Mouse (Mus musculus) adrenal gland (tissue): ENCODE results near the gene Vps39.

Source experiments
- intact Hi-C: fragments of 180-260 bp; cut with DNase I; formaldehyde crosslinking; loops from one replicate; pipeline ENCODE4 v1.15.1; 2025
- long read RNA-seq, 2 experiments: library from polyadenylated mRNA; unstranded; transcript quantifications; one replicate each; pipeline ENCODE4 v2.0.0; 2020; ENCODE audit warnings: borderline replicate concordance in 1 of 2; ENCODE audit not compliant: insufficient replicate concordance in 1 of 2

Vps39 gene
- long read RNA-seq, experiment 1, full-length matches to known transcripts, result 2 of 9 reads
- long read RNA-seq, experiment 1, partial matches to known transcripts, result 2 of 9 reads
- long read RNA-seq, experiment 1, other reads (novel, unspliced or antisense), result 5 of 9 reads
- long read RNA-seq, experiment 2, full-length matches to known transcripts, result 2 of 9 reads
- long read RNA-seq, experiment 2, partial matches to known transcripts, result 2 of 9 reads
- long read RNA-seq, experiment 2, other reads (novel, unspliced or antisense), result 5 of 9 reads

GRCm38 (mm10) chr2:120352682-120353646, at the start of gene Vps39:
Gene Vps39, minus strand, starts transcription at chr2:120353137.
- intact Hi-C loops, result no loop called here

GRCm38 (mm10) chr2:120397951-120398350, 45.0 kb upstream of the Vps39 start:
- intact Hi-C loops, result no loop called here

GRCm38 (mm10) chr2:120392406-120392805, 39.5 kb upstream of the Vps39 start:
- intact Hi-C loops, result no loop called here

GRCm38 (mm10) chr2:120390934-120391333, 38.0 kb upstream of the Vps39 start:
- intact Hi-C loops, result no loop called here

- intact Hi-C loops, result no loop called here
These were observed 36.4 kb upstream of the Vps39 start for GRCm38 (mm10) chr2:120389376-120389775.

- intact Hi-C loops, result no loop called here
These were observed 34.4 kb upstream of the Vps39 start for GRCm38 (mm10) chr2:120387291-120387690.

GRCm38 (mm10) chr2:120386264-120386663, 33.3 kb upstream of the Vps39 start:
- intact Hi-C loops, result no loop called here

- intact Hi-C loops, result no loop called here
These were observed 20.9 kb upstream of the Vps39 start for GRCm38 (mm10) chr2:120373858-120374257.

- intact Hi-C loops, result no loop called here
These were observed 14.7 kb upstream of the Vps39 start for GRCm38 (mm10) chr2:120367416-120368207.

GRCm38 (mm10) chr2:120366501-120366900, 13.6 kb upstream of the Vps39 start:
- intact Hi-C loops, result no loop called here

DNA sequence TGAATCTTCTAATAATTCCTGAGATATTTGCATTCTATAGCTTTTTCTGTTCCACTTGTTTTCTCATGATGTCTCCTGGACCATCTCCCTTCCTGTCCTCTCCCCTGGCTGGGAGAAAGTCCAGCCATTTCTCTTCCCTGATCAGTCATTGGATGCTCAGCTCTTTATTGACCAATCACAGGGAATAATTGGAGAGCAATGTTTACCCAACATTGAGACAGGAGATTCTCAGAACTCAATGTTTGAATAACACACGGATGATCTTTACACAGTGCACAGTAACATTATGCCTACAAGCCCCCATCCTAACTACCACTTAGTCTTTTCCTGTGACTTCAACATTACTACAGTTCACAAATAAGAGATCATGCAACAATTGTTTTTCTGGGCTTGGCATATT, 7.5 kb upstream of the Vps39 start:
- intact Hi-C loops, result no loop called here

DNA sequence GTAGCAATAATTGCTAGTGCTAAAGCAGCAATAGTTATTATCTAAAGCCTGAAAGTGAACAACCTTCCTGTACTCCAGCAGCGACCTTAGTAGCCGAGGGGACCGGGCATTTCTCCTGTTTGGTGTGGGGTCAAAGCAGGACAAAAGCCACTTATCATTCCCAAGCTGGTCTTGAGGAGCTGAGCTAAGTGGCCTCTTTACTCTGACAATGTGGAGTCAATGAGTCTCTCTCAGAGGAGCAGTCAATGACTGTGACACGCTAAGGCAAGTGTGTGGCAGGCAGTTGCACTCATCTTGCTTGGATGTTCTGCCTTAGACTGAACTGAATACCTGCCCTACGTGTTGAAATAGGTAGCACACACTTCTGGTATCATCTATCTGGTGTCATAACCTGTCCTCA, 1.6 kb downstream of the Vps39 start:
- intact Hi-C loops, result no loop called here

DNA sequence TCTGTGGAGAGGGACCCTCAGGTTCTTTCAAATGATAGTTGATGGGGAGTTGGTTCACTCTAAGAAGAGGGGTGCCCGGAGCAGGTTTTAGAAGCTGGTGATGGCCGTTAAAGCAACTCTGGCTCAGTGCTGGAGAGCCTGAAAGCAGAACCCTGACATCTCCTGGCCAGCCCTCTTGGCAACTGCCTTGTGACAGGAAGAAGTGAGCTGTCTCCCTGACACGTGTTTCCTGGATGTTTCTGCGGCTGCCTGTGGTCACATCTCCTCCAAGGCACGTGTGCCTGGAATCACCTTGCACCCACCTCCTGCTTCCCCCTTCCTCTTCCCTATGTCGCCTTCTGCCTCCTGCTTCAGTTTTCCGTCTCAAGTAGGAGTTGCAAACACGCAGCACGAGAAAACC, 4.8 kb downstream of the Vps39 start:
- intact Hi-C loops, result no loop called here

DNA sequence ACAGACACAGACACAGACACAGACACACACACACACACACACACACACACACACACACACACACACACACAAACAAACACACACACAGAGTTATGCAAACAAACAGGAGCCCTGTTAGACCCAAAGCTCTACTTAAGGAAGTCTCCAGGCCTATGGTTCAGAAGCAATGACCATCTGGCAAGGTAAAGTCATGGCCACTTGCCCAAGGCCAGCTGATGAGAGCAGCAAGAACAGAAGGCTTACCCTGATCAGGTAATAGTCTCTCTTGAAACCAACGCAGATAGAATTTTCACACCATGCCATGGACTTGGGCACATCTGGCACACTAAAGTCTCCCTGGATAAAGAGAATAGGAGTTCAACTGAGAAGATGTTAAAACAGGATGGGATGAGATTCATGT, 11.2 kb downstream of the Vps39 start:
- intact Hi-C loops, result no loop called here

DNA sequence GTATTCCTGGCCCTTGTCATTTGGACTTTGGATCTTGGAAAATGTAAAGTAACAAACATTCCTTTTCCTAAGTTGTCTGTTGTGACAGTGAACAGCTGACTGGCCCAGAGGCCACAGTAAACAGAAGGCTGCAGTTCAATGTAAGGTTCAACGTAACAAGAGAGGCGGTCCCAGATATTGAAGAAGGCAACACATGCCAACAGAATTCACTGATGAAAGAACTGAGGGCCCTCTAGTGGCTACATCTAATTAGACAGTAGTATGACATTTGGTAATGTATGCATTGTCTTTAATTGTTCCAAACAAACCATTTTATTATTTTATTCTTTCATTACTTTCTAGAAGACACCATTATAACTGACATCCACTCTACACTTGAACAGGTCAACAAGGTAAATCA, 15.1 kb downstream of the Vps39 start:
- intact Hi-C loops, result no loop called here

- intact Hi-C loops, result no loop called here
These were observed 21.4 kb downstream of the Vps39 start for GRCm38 (mm10) chr2:120331575-120331974.

DNA sequence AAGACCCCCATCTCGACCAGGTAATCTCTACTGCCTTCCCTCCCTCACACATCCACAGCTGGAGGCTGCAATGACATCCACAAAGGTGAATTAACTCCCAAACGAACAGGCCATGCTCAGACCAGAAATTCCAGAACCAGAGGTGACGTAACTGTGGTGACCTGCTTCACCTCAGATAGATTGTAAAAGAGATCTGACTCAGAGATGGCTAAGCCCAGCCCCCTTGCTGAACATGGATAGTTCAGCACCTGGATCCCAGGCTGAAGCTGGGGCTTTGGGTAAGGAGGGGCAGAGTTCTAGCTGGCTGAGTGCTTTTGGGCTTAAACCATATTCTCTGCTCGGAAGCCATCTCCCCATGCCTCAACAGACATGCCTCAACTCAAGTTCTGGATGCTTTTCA, 37.9 kb downstream of the Vps39 start:
- intact Hi-C loops, result no loop called here

- intact Hi-C loops, result no loop called here
These were observed 38.5 kb downstream of the Vps39 start for GRCm38 (mm10) chr2:120314487-120314886.

DNA sequence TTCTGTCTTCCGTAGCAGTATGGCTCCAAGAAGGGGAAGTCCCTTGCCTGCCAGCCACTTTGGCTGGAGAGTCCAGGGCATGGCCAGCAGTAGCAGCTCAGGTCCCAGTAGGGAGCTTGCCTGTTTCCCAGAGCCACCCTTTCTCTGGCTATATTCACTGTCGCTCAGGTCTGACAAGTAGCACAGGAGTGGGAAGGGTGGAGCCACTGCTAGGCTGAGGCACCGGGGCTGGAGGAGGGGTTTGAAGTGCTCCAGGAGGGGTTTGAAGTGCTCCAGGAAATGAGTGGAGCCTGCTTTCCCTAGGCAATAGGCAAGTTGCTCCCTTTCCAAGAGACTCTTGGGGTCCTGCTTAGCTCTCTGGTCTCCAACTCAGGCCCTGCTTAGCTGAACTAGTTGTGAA, 39.0 kb downstream of the Vps39 start, which contains the start of gene Pla2g4f:
TSS of gene Pla2g4f (minus strand) at position 190 of the 400 bp plus-strand sequence.
- intact Hi-C loops, result no loop called here

DNA sequence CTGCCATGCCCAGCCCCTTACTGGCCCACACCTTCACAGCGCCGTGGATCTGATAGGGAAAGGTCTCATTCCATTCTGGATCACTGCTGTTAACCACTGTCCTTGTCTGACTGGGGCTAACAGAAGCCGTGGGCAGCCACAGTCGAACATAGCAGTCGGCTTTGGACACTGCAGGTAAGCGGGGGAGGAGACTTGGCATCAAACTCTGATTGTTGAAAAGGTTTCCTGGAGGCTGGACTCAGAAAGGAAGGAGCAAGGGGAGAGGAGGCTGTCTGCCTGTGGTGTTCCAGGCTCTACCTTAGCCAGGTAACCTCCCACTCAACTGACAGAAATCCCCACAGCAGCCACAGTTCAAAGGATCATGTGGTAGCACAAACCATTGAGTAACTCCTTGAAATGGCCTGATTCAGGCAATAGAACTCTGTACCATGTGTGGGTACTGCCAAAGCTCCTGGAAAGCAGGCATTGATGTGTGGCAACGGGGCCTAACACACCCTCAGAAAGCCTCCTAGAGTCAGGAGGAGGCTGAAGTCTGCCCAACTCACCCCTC, 40.6 kb downstream of the Vps39 start:
- intact Hi-C loops, result no loop called here

GRCm38 (mm10) chr2:120304113-120304512, 48.8 kb downstream of the Vps39 start:
- intact Hi-C loops, result no loop called here
